Mouse (Mus musculus) CD4-positive, CD25-positive, alpha-beta regulatory T cell, adult 4 months (primary cell): Measurements from ENCODE around the gene Chga. TPM values are rescaled to one million over a fixed set of nuclear protein-coding genes. Genes with fewer than 3 reads are reported as not detected.

Source experiments
- ATAC-seq: one replicate; pipeline ENCODE4 v1.8.0; 2017
- polyA plus RNA-seq, 2 experiments: library from polyadenylated mRNA; unstranded; fragments of 100-300 nt; shearing (Covaris generic); gene quantifications; one replicate each; pipeline ENCODE4 v1.2.1; 2017

The Chga gene
- polyA plus RNA-seq, 2 experiments from 2014 or later: not detected

- no peak for ATAC-seq
Observed at GRCm38 (mm10) chr12:102565086-102565485, 10.3 kb downstream of the Chga start.

GRCm38 (mm10) chr12:102566951-102567350, 12.2 kb downstream of the Chga start:
- no peak for ATAC-seq

- ATAC-seq: no peak
Observed at GRCm38 (mm10) chr12:102568219-102568618, 13.4 kb downstream of the Chga start.

GRCm38 (mm10) chr12:102570111-102570510, 15.3 kb downstream of the Chga start:
- ATAC-seq: no peak

- ATAC-seq: no peak
Observed at GRCm38 (mm10) chr12:102570734-102571133, 16.0 kb downstream of the Chga start.

GRCm38 (mm10) chr12:102571666-102572065, 16.9 kb downstream of the Chga start:
- ATAC-seq: no peak

- ATAC-seq: no peak
Observed at GRCm38 (mm10) chr12:102573036-102573435, 18.3 kb downstream of the Chga start.

- no peak for ATAC-seq
Observed at GRCm38 (mm10) chr12:102575541-102576329, 21.0 kb downstream of the Chga start.

- ATAC-seq: no peak
Observed at GRCm38 (mm10) chr12:102576659-102577398, 22.1 kb downstream of the Chga start.

GRCm38 (mm10) chr12:102579041-102579440, 24.3 kb downstream of the Chga start:
- ATAC-seq: peak; percentile 43

GRCm38 (mm10) chr12:102581579-102582196, 26.9 kb downstream of the Chga start:
- peak; percentile 78 for ATAC-seq

GRCm38 (mm10) chr12:102582441-102582840, 27.7 kb downstream of the Chga start:
- ATAC-seq: no peak

- no peak for ATAC-seq
Observed at GRCm38 (mm10) chr12:102585390-102585789, 30.6 kb downstream of the Chga start.

GRCm38 (mm10) chr12:102586286-102586881, 31.6 kb downstream of the Chga start:
- no peak for ATAC-seq

- ATAC-seq: no peak
Observed at GRCm38 (mm10) chr12:102587106-102587505, 32.3 kb downstream of the Chga start.

- no peak for ATAC-seq
Observed at GRCm38 (mm10) chr12:102590711-102591360, 36.1 kb downstream of the Chga start.

- ATAC-seq: no peak
Observed at GRCm38 (mm10) chr12:102593699-102594098, 38.9 kb downstream of the Chga start.

- ATAC-seq: no peak
Observed at GRCm38 (mm10) chr12:102594627-102595026, 39.9 kb downstream of the Chga start.

GRCm38 (mm10) chr12:102596410-102596809, 41.6 kb downstream of the Chga start:
- peak; percentile 58 for ATAC-seq

GRCm38 (mm10) chr12:102597466-102597865, 42.7 kb downstream of the Chga start:
- no peak for ATAC-seq

GRCm38 (mm10) chr12:102598535-102598934, 43.8 kb downstream of the Chga start:
- no peak for ATAC-seq

- ATAC-seq: no peak
Observed at GRCm38 (mm10) chr12:102599801-102600200, 45.0 kb downstream of the Chga start.
